Mouse (Mus musculus) MN1 (cell line): Measurements from ENCODE around the gene Cfap73.

ENCODE experiments used
- DNase-seq: peaks from one replicate; pipeline ENCODE4 v3.0.0-alpha.2; 2016; ENCODE audit warnings: low spot score

Cfap73 gene

GRCm38 (mm10) chr5:120647814-120648491, 13.9 kb upstream of the Cfap73 start:
- DNase-seq = no peak

GRCm38 (mm10) chr5:120647361-120647760, 13.3 kb upstream of the Cfap73 start:
- DNase-seq = no peak

GRCm38 (mm10) chr5:120645851-120646250, 11.8 kb upstream of the Cfap73 start:
- peak; percentile 27 for DNase-seq

GRCm38 (mm10) chr5:120644227-120644626, 10.2 kb upstream of the Cfap73 start:
- DNase-seq = no peak

GRCm38 (mm10) chr5:120643365-120644085, 9.5 kb upstream of the Cfap73 start:
- peak; percentile 55 for DNase-seq

- DNase-seq = no peak
Observed at GRCm38 (mm10) chr5:120640094-120640493, 6.1 kb upstream of the Cfap73 start.

- DNase-seq = no peak
Observed at GRCm38 (mm10) chr5:120635633-120636032, 1.6 kb upstream of the Cfap73 start.

GRCm38 (mm10) chr5:120634860-120635259, 825 bp upstream of the Cfap73 start:
- no peak for DNase-seq

- DNase-seq = no peak
Observed at GRCm38 (mm10) chr5:120631892-120632291, 2.1 kb downstream of the Cfap73 start.

- no peak for DNase-seq
Observed at GRCm38 (mm10) chr5:120631128-120631527, 2.9 kb downstream of the Cfap73 start.

GRCm38 (mm10) chr5:120628624-120629023, 5.4 kb downstream of the Cfap73 start:
- DNase-seq = peak; percentile 77

GRCm38 (mm10) chr5:120627515-120628300, 6.3 kb downstream of the Cfap73 start:
- DNase-seq = no peak

GRCm38 (mm10) chr5:120626399-120626798, 7.6 kb downstream of the Cfap73 start:
- DNase-seq = no peak

- DNase-seq = no peak
Observed at GRCm38 (mm10) chr5:120624427-120624826, 9.6 kb downstream of the Cfap73 start.

GRCm38 (mm10) chr5:120622198-120622851, 11.7 kb downstream of the Cfap73 start:
- DNase-seq = peak; percentile 39

GRCm38 (mm10) chr5:120621846-120622197, 12.2 kb downstream of the Cfap73 start:
- DNase-seq = no peak

GRCm38 (mm10) chr5:120621078-120621765, 12.8 kb downstream of the Cfap73 start:
- no peak for DNase-seq

- DNase-seq = peak; percentile 83
Observed at GRCm38 (mm10) chr5:120620375-120621077, 13.5 kb downstream of the Cfap73 start.

GRCm38 (mm10) chr5:120619201-120619600, 14.8 kb downstream of the Cfap73 start:
- peak; percentile 73 for DNase-seq

GRCm38 (mm10) chr5:120618778-120619177, 15.3 kb downstream of the Cfap73 start:
- DNase-seq = no peak

- DNase-seq = peak; percentile 56
Observed at GRCm38 (mm10) chr5:120615903-120616302, 18.1 kb downstream of the Cfap73 start.
